ENCODE assay signal across 9 mouse cellular contexts in the genomic region with DNA sequence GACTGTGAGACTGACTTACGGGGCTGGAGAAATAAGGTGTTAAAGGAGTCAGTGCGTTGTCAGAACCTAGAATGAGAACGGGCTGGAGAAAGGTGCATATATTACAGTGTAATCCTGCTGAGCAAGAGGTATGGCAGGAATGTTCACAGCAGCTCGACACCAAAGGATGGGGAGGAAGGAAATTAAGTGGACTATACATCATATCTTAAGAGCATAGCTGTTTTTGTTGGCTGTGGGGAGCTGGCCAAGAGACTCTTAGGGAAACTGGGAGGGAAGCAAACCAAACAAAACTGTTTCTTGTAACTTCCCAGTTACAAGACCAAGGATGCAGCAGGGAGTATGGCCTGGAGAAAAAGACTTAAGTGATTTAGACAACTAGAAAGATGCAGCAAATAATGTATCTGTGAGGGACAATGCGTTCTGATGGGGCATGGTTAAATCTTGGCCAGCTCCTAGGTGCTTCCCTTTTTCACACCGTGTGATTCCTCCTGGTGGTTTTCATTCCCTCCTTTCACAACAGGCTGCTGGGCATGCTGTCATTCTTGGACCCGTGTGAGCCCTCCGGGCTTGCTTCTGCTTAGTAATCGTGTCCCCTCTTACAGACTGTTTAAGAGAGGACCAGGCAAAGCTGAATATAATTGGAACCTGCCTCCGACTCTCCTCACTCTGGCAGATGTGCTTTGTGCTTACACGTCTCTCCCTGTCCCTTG. TPM values are rescaled to one million over a fixed set of nuclear protein-coding genes. Genes with fewer than 3 reads are reported as not detected.
A peak's percentile ranks its signal among the peaks of the same experiment; 100 is the strongest.
DNase-seq lines count a peak whose midpoint lies in the region; ATAC-seq lines count a peak whose summit lies in the region.
"Had no signal": no experiment of that assay in that cellular context is flagged by ENCODE, and none has a peak within 500 bp of the region (broad histone marks: within the 10 kb centered on the region; RNA-seq: fewer than 3 reads in every experiment).

No protein-coding gene starts in this region.

- H3K4me3 ChIP-seq in embryonic facial prominence, embryonic 10.5 days = 0 out of 2 replicates have a peak overlapping the region, but pooled peaks have one; percentile 35
- H3K4me3 ChIP-seq in hindbrain, embryonic 12.5 days = no peak overlapping the region
- H3K4me3 ChIP-seq in midbrain, embryonic 16.5 days (ENCODE audit: low read depth, low read length) = peak overlapping the region; percentile 12; the same call in 1 of the 2 replicates

- no peak overlapping the region; the same call in 1 of the 2 replicates for H3K9ac ChIP-seq in hindbrain, embryonic 12.5 days
- H3K9ac ChIP-seq in midbrain, embryonic 16.5 days (ENCODE audit: low read depth, low read length) = no peak overlapping the region

- no peaks in the 10 kb centered on the region for H3K27me3 ChIP-seq in embryonic facial prominence, embryonic 10.5 days (replicated peaks; ENCODE audit: low read depth, poor library complexity, severe bottlenecking)
- H3K27me3 ChIP-seq in hindbrain, embryonic 12.5 days = no peaks in the 10 kb centered on the region
- no peaks in the 10 kb centered on the region for H3K27me3 ChIP-seq in midbrain, embryonic 16.5 days (ENCODE audit: control insufficient read depth, insufficient read depth, low read depth, low read length)

- peak; percentile 32 for DNase-seq in kidney, postnatal 10 days
- DNase-seq in kidney, adult 8-10 months = no peak
- DNase-seq in embryonic facial prominence, embryonic 10.5 days (ENCODE audit: low spot score) = peak; percentile 19
- DNase-seq in thymus, postnatal 14 days = no peak
- no peak for DNase-seq in adrenal gland, adult 18-20 months (ENCODE audit: low spot score in 2 of 2)
- no peak for DNase-seq in right cerebral cortex, adult 2 months (ENCODE audit: low spot score in 2 of 2)

- H3K4me2 ChIP-seq in hindbrain, embryonic 12.5 days (replicated peaks) = peak overlapping the region; percentile 40
- H3K4me2 ChIP-seq in midbrain, embryonic 16.5 days (ENCODE audit: low read length) = peak overlapping the region; percentile 47

- 49% methylated on average over 11 of the region's 11 CpGs for WGBS in embryonic facial prominence, embryonic 10.5 days
- 61% methylated on average over 11 of the region's 11 CpGs for WGBS in hindbrain, embryonic 12.5 days
- WGBS in midbrain, embryonic 16.5 days = 61% methylated on average over 11 of the region's 11 CpGs

- H3K4me1 ChIP-seq in embryonic facial prominence, embryonic 10.5 days = peaks cover 27% of the 10 kb centered on the region
- H3K4me1 ChIP-seq in hindbrain, embryonic 12.5 days = peaks cover 13% of the 10 kb centered on the region
- H3K4me1 ChIP-seq in midbrain, embryonic 16.5 days (ENCODE audit: control insufficient read depth, insufficient read depth, low read length) = peaks cover 21% of the 10 kb centered on the region

- no peaks in the 10 kb centered on the region for H3K36me3 ChIP-seq in embryonic facial prominence, embryonic 10.5 days (replicated peaks)
- H3K36me3 ChIP-seq in hindbrain, embryonic 12.5 days = no peaks in the 10 kb centered on the region
- no peaks in the 10 kb centered on the region for H3K36me3 ChIP-seq in midbrain, embryonic 16.5 days (ENCODE audit: control insufficient read depth, insufficient read depth, low read length)

- no peaks in the 10 kb centered on the region for H3K9me3 ChIP-seq in embryonic facial prominence, embryonic 10.5 days
- no peaks in the 10 kb centered on the region for H3K9me3 ChIP-seq in hindbrain, embryonic 12.5 days (replicated peaks)
- H3K9me3 ChIP-seq in midbrain, embryonic 16.5 days (replicated peaks; ENCODE audit: control insufficient read depth, low read length, poor library complexity, severe bottlenecking) = no peaks in the 10 kb centered on the region

- no peak overlapping the region; the same call in 1 of the 2 replicates for H3K27ac ChIP-seq in embryonic facial prominence, embryonic 10.5 days (replicated peaks)
- no peak overlapping the region for H3K27ac ChIP-seq in hindbrain, embryonic 12.5 days
- H3K27ac ChIP-seq in midbrain, embryonic 16.5 days (ENCODE audit: low read length) = no peak overlapping the region

- no peak for ATAC-seq in hindbrain, embryonic 12.5 days (ENCODE audit: low FRiP score)
- ATAC-seq in midbrain, embryonic 16.5 days = no peak

RNA-seq across cellular contexts. Expression of a gene that starts 2.9 kb away (rescaled TPM):
- not detected in 2 replicates for polyA plus RNA-seq in embryonic facial prominence, embryonic 10.5 days (2016; fragmentation: Nextera tagmentation; extraction: Ambion mirVana)
- polyA plus RNA-seq in hindbrain, embryonic 12.5 days (2016; fragmentation: Nextera tagmentation; extraction: Ambion mirVana) = 0.08 TPM in 1 of 2 replicates, not detected in the other
- not detected in 2 replicates for polyA plus RNA-seq in midbrain, embryonic 16.5 days (2015; fragmentation: Nextera tagmentation; extraction: Ambion mirVana)
- under 1 TPM in 1 of 2 experiments, not detected in 1; 0.10 TPM for total RNA-seq in adrenal gland, adult 18-20 months (2021)
- polyA plus RNA-seq: small intestine, adult 2 months had no signal

RNA-seq across cellular contexts. Expression of a gene that starts 3.1 kb away (rescaled TPM):
- polyA plus RNA-seq in embryonic facial prominence, embryonic 10.5 days (2016; fragmentation: Nextera tagmentation; extraction: Ambion mirVana) = 262 and 270 TPM in 2 replicates
- 326 TPM in 2 replicates for polyA plus RNA-seq in hindbrain, embryonic 12.5 days (2016; fragmentation: Nextera tagmentation; extraction: Ambion mirVana)
- polyA plus RNA-seq in midbrain, embryonic 16.5 days (2015; fragmentation: Nextera tagmentation; extraction: Ambion mirVana) = 410 and 412 TPM in 2 replicates
- total RNA-seq in adrenal gland, adult 18-20 months (2021) = 100 to 1,000 TPM; 302 to 409 TPM

RNA-seq across cellular contexts. Expression of a gene that starts 16.0 kb away (rescaled TPM):
- polyA plus RNA-seq in embryonic facial prominence, embryonic 10.5 days (2016; fragmentation: Nextera tagmentation; extraction: Ambion mirVana) = 0.20 and 0.26 TPM in 2 replicates
- 2.6 and 2.8 TPM in 2 replicates for polyA plus RNA-seq in hindbrain, embryonic 12.5 days (2016; fragmentation: Nextera tagmentation; extraction: Ambion mirVana)
- polyA plus RNA-seq in midbrain, embryonic 16.5 days (2015; fragmentation: Nextera tagmentation; extraction: Ambion mirVana) = 1.9 TPM in 2 replicates
- under 1 TPM; 0.16 to 0.17 TPM for total RNA-seq in adrenal gland, adult 18-20 months (2021)
- polyA plus RNA-seq: small intestine, adult 2 months had no signal

Comparison
In these comparisons a context has a peak if more than half of its experiments do, and no peak if none do; other contexts are left out.
1. DNase-seq: peak in kidney, postnatal 10 days (single experiment) and embryonic facial prominence, embryonic 10.5 days (single experiment); none in kidney, adult 8-10 months (0 of 2), thymus, postnatal 14 days (single experiment), adrenal gland, adult 18-20 months (0 of 2) and right cerebral cortex, adult 2 months (0 of 2).